Mouse (Mus musculus) ES-E14 (cell line): ENCODE measurements at regions not wholly inside any gene's neighbourhood (a gene's known extent, or its start where the extent isn't known, plus 50 kb on each side); places are given as distances from the start of the nearest gene placed in this dataset.

Source experiments
- CHD2 ChIP-seq: IDR thresholded peaks from 2 replicates; pipeline ENCODE4 v1.6.1; 2014; ENCODE audit warnings: mild to moderate bottlenecking, low read depth, low read length, inconsistent platforms
- MAFK ChIP-seq: IDR thresholded peaks from 2 replicates; pipeline ENCODE4 v1.6.1; 2014; ENCODE audit warnings: mild to moderate bottlenecking, low read depth, low read length, inconsistent platforms; ENCODE audit not compliant: insufficient read depth
- ZNF384 ChIP-seq: IDR thresholded peaks from 2 replicates; pipeline ENCODE4 v1.6.1; 2012; ENCODE audit warnings: low read depth, low read length, inconsistent platforms

DNA sequence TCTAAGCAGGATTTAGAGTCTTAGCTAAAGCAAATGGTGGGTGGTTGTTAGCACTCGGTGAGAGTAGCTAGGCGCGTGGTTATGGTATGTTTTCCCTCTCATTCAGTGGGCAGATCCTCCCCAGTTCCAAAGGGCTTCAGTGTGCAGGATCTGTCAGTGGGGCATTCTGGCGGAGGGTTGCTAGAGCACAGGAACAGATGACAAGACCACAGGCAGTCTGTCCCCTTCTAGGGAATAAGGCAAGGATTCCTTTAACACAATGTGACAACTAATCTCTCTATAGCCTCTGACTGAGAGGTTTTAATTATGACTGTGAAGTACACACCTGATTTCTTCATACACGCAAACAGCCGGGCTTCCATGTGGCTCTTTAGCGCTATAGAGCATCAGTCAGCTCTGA, 233.9 kb downstream of the Lmx1a start:
- TF ChIP-seq MAFK = no peak
- TF ChIP-seq ZNF384 = no peak
- no peak for TF ChIP-seq CHD2
